Mouse (Mus musculus) G1E (cell line): ENCODE measurements at regions not wholly inside any gene's neighbourhood (a gene's known extent, or its start where the extent isn't known, plus 50 kb on each side); places are given as distances from the start of the nearest gene placed in this dataset.

Experiments used
- ATAC-seq: 2 replicates; pipeline ENCODE4 v1.8.0; 2016; ENCODE audit warnings: mild to moderate bottlenecking; ENCODE audit not compliant: insufficient number of reproducible peaks, poor library complexity, low FRiP score, severe bottlenecking; ENCODE audit errors: extremely low read depth
- DNase-seq: peaks from one replicate; pipeline ENCODE4 v3.0.0; 2012; ENCODE audit warnings: low spot score
- H3K27me3 ChIP-seq: 2 replicates; pipeline ENCODE4 v1.6.1; 2012; ENCODE audit warnings: mild to moderate bottlenecking, low read length, inconsistent platforms; ENCODE audit not compliant: insufficient read depth
- H3K36me3 ChIP-seq: replicated peaks from 2 replicates; pipeline ENCODE3; 2012; ENCODE audit warnings: mild to moderate bottlenecking, inconsistent platforms
- H3K4me1 ChIP-seq: 2 replicates; pipeline ENCODE4 v1.6.1; 2012; ENCODE audit warnings: low read depth, low read length, inconsistent platforms, mixed read lengths; ENCODE audit not compliant: insufficient read depth
- H3K4me3 ChIP-seq: 2 replicates; pipeline ENCODE4 v1.5.1; 2012; ENCODE audit warnings: low read depth, mild to moderate bottlenecking, inconsistent platforms, low read length, moderate library complexity, mixed read lengths
- H3K9me3 ChIP-seq: replicated peaks from 2 replicates; pipeline ENCODE4 v1.6.1; 2012; ENCODE audit warnings: inconsistent platforms
- CTCF ChIP-seq: IDR thresholded peaks from 2 replicates; pipeline ENCODE4 v1.5.1; 2012; ENCODE audit warnings: low read depth, low read length, inconsistent platforms, mixed read lengths
- GATA1 ChIP-seq: IDR thresholded peaks from 2 replicates; pipeline ENCODE4 v1.6.1; 2012; ENCODE audit warnings: borderline replicate concordance, low read length, inconsistent platforms, mixed read lengths
- GATA2 ChIP-seq: IDR thresholded peaks from 2 replicates; pipeline ENCODE4 v1.6.1; 2012; ENCODE audit warnings: low read depth, low read length, inconsistent platforms, borderline replicate concordance
- POLR2AphosphoS5 ChIP-seq: IDR thresholded peaks from 2 replicates; pipeline ENCODE4 v1.6.1; 2012; ENCODE audit warnings: low read depth, low read length, inconsistent platforms; ENCODE audit not compliant: insufficient replicate concordance
- TAL1 ChIP-seq: conservative IDR thresholded peaks from 2 replicates; pipeline ENCODE4 v1.6.1; 2012; ENCODE audit warnings: low read depth, low read length, inconsistent platforms, mixed read lengths

GRCm38 (mm10) chr8:89304116-89304515 is 260.2 kb upstream of the Sall1 start:
- H3K27me3 ChIP-seq, result no peaks in the 10 kb centered on the region
- no peak for ATAC-seq
- peaks cover 47% of the 10 kb centered on the region for H3K9me3 ChIP-seq
- H3K4me3 ChIP-seq, result no peak overlapping the region
- H3K4me1 ChIP-seq, result no peaks in the 10 kb centered on the region
- TF ChIP-seq GATA1 (no peak), GATA2 (no peak), POLR2AphosphoS5 (no peak), CTCF (no peak), TAL1 (no peak)
- no peak for DNase-seq
- no peaks in the 10 kb centered on the region for H3K36me3 ChIP-seq

GRCm38 (mm10) chr8:89303326-89303725 is 259.4 kb upstream of the Sall1 start:
- DNase-seq (no peak), ATAC-seq (no peak)
- TF ChIP-seq POLR2AphosphoS5, result no peak
- TF ChIP-seq TAL1, result no peak
- TF ChIP-seq GATA2, result no peak
- TF ChIP-seq CTCF, result no peak
- no peak for TF ChIP-seq GATA1
- Histone ChIP-seq H3K36me3 (no peaks in the 10 kb centered on the region), H3K9me3 (peaks cover 48% of the 10 kb centered on the region), H3K27me3 (no peaks in the 10 kb centered on the region), H3K4me1 (no peaks in the 10 kb centered on the region), H3K4me3 (no peak overlapping the region)

GRCm38 (mm10) chr8:89299637-89300036 is 255.7 kb upstream of the Sall1 start:
- H3K36me3 ChIP-seq, result no peaks in the 10 kb centered on the region
- no peaks in the 10 kb centered on the region for H3K27me3 ChIP-seq
- no peak overlapping the region for H3K4me3 ChIP-seq
- H3K4me1 ChIP-seq, result no peaks in the 10 kb centered on the region
- peaks cover 46% of the 10 kb centered on the region for H3K9me3 ChIP-seq
- TF ChIP-seq POLR2AphosphoS5, result no peak
- TF ChIP-seq TAL1, result no peak
- TF ChIP-seq GATA2, result no peak
- TF ChIP-seq CTCF, result no peak
- TF ChIP-seq GATA1, result no peak
- ATAC-seq, result no peak
- DNase-seq, result no peak

DNA sequence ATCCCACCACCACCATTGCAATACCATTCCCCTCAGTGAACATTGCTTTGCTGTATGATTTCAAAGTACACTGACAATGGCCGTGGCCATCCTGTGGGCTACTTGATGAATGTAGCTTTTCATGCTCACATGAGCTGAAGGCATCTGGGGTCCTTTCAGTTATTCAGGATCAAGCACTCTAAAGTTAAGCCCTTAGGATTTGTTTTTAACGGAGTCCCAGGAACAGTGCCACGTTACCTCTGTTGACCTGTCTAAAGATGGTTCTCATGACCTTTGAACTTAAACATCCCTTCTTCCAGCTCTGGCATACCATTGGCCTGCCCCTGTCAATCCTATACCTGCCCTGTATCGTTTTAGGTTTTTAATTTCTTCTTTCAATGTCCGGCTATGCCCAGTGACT is 251.7 kb upstream of the Sall1 start:
- Histone ChIP-seq H3K4me3 (no peak overlapping the region), H3K4me1 (no peaks in the 10 kb centered on the region), H3K9me3 (peaks cover 37% of the 10 kb centered on the region), H3K36me3 (no peaks in the 10 kb centered on the region), H3K27me3 (no peaks in the 10 kb centered on the region)
- TF ChIP-seq TAL1, result no peak
- TF ChIP-seq POLR2AphosphoS5, result no peak
- TF ChIP-seq GATA1, result no peak
- TF ChIP-seq CTCF, result no peak
- TF ChIP-seq GATA2, result no peak
- DNase-seq, result no peak
- ATAC-seq, result no peak; the same call in 1 of the 2 replicates

DNA sequence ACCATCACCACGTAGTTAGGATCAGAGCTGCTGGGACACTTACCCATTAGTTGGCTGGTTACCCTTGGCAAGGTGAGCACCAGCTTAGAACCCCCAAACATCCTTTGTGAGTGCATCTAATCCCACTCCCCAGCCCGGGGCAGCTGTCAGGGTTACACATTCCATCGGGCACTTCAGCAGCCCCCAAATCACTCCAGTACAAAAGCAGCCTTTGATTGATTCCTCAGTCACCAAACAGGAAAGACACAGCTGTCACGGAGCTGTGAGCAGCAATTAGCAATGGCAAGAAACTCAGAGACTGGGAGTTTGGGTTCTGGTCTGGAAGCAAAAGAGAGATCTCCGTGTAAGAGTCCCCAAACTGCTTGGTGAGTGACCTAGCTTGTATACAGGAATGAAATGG is 245.1 kb upstream of the Sall1 start:
- TF ChIP-seq TAL1 (no peak), POLR2AphosphoS5 (no peak), CTCF (no peak), GATA2 (no peak), GATA1 (no peak)
- no peak overlapping the region for H3K4me3 ChIP-seq
- H3K9me3 ChIP-seq, result peaks cover 40% of the 10 kb centered on the region
- no peak for DNase-seq
- ATAC-seq, result no peak
- H3K36me3 ChIP-seq, result no peaks in the 10 kb centered on the region
- H3K27me3 ChIP-seq, result no peaks in the 10 kb centered on the region
- H3K4me1 ChIP-seq, result no peaks in the 10 kb centered on the region

DNA sequence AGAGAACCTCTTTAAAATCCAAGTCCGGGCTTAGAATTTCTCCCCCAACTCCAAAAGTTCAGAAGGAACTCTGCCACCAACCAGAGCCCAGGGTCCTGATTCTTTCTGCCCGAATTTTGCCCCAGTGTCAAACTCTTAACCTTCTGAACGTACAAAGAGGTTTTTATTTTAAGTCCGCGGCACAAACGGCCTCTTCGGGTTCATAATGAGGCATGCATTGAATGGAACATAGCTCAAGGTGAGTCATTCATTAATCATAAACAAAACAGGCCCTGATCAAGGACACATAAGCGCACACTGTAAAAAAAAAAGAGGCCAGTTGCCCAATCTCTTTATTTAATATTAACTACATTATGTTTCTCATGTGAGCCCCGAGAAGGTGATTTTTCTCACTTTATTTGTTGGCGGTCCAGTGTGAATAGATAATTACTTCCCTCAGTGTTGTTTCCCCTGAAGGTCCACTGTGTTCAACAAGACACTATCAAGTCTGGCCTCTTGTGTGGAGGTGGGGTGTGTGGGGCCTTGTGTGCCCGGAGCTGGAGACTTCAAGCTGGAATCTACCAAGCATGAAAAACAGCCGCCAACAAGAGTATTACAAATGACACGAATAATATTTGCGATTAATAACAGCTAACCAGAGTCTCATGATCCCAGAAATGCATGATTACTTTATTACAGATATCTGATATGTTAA is 241.1 kb upstream of the Sall1 start:
- TF ChIP-seq GATA1, result no peak
- TF ChIP-seq CTCF, result no peak
- TF ChIP-seq TAL1, result no peak
- no peak for TF ChIP-seq GATA2
- no peak for TF ChIP-seq POLR2AphosphoS5
- ATAC-seq (no peak), DNase-seq (no peak)

More for the DNA sequence above, 241.1 kb upstream of the Sall1 start:
- Histone ChIP-seq H3K27me3 (no peaks in the 10 kb centered on the region), H3K9me3 (peaks cover 53% of the 10 kb centered on the region), H3K4me3 (no peak overlapping the region), H3K4me1 (no peaks in the 10 kb centered on the region), H3K36me3 (no peaks in the 10 kb centered on the region)
